Mouse (Mus musculus): ENCODE results near the gene Atg101. TPM values are rescaled to one million over a fixed set of nuclear protein-coding genes. Genes with fewer than 3 reads are reported as not detected.

Atg101 gene
- total RNA-seq (2021), result 10 to 100 TPM; 48.8 to 49.5 TPM

- DNase-seq, result peak; percentile 89 to 90
Measured at GRCm38 (mm10) chr15:101283911-101284750, at the start of gene Atg101. Gene Atg101 (plus strand): TSS chr15:101284272.

- no peak for DNase-seq
Measured at GRCm38 (mm10) chr15:101234611-101235341, 49.3 kb upstream of the Atg101 start.

- no peak for DNase-seq
Measured at GRCm38 (mm10) chr15:101235342-101235698, 48.8 kb upstream of the Atg101 start.

GRCm38 (mm10) chr15:101235728-101236327 is 48.2 kb upstream of the Atg101 start:
- peak in 1 of 2 experiments; percentile 63 for DNase-seq

DNA sequence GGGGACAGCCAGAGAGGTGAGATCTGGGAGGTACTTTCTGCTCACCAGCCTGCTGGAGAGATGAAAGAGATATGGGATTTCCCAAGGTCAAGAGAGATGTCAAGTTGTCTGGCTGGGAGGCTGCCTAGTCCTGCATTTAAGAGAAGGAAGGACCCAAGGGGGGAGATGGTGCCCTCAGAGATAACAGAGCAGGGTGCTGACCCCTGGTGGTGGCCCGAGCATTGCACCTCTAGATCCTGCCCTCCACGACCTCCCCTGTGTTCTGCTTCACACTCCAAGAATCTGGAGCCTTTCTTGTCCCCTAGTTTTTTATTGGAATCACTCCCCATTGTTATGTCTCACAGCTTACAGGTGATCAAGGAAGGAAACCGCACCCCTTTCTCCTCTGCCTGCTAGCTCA is 47.2 kb upstream of the Atg101 start:
- no peak for DNase-seq

DNA sequence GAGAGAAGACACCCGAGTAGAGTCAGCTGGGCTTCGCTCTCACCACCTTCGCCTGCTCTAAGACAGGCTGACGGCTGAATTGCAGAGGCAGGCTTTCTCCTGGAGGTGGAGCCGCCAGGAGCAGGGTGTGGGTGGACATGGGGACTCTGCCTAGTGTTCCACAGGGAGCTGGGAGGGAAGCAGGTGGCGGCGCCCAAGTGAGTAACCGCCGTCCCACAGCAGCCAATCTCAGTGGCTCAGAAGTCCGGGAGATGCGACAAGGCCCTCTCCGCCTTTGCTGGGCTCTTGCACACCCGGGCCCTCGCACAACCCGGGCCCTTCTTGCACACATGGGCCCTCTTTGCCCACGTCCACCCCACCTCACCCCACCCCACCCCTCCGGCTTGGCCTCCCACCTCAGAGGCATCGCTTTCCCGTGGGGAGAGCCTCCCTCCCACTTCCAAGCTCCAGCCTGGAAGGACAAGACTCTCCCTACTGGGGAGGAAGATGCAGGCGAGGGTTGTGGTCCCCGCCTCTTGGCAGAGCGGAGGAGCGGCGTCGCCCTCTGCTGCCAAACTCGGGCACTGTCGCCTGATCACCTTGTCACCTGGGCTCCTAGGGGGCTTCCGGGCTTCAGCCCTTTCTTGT is 45.1 kb upstream of the Atg101 start:
- DNase-seq, result no peak

- no peak for DNase-seq
Measured at GRCm38 (mm10) chr15:101239821-101240220, 44.3 kb upstream of the Atg101 start.

DNA sequence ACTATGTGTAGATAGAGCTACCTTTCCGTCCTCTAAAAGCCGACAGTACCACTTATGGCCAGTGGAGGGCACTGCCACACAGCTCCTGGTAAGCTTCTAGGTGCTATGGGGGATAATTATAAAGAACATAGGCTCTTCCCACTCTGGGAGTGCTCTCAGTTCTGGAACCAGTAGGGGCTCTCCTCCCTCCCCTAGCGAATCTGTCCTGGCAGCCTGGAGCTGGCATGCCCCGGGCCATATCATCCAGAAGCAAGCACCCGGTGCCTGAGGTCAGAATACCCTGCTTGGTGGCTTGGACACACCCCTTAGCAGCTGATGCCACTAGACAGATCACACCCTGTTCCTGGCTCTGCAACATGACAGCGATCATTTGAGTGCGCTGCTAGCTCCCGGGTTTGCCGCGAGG is 43.3 kb upstream of the Atg101 start:
- peak; percentile 84 to 88 for DNase-seq

DNA sequence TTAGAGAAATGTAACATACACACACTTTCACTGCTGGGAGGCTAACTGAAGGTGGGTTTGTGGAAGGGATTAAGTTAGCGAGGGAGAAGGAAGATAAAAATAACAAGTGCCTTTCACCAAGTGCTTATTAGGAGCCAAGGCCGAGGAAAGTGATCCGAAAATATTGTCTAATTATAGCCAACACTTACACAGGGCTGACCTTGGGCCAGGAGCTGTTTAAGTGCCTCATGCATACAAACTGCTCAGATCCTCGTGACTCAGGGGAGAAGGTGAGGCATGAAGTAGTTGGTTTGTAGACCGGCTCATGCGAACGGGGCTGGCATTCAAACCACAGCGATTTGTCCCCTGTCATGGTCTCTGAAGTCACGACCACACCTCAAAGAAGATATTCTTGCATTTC is 42.8 kb upstream of the Atg101 start:
- DNase-seq, result no peak

- no peak for DNase-seq
Measured at GRCm38 (mm10) chr15:101241853-101242252, 42.2 kb upstream of the Atg101 start.

- DNase-seq, result no peak
Measured at GRCm38 (mm10) chr15:101242645-101243044, 41.4 kb upstream of the Atg101 start.

GRCm38 (mm10) chr15:101244012-101244411 is 40.1 kb upstream of the Atg101 start:
- DNase-seq, result no peak

- peak; percentile 93 to 96 for DNase-seq
Measured at GRCm38 (mm10) chr15:101246231-101247154, 37.6 kb upstream of the Atg101 start.

GRCm38 (mm10) chr15:101247155-101247498 is 36.9 kb upstream of the Atg101 start:
- no peak for DNase-seq

DNA sequence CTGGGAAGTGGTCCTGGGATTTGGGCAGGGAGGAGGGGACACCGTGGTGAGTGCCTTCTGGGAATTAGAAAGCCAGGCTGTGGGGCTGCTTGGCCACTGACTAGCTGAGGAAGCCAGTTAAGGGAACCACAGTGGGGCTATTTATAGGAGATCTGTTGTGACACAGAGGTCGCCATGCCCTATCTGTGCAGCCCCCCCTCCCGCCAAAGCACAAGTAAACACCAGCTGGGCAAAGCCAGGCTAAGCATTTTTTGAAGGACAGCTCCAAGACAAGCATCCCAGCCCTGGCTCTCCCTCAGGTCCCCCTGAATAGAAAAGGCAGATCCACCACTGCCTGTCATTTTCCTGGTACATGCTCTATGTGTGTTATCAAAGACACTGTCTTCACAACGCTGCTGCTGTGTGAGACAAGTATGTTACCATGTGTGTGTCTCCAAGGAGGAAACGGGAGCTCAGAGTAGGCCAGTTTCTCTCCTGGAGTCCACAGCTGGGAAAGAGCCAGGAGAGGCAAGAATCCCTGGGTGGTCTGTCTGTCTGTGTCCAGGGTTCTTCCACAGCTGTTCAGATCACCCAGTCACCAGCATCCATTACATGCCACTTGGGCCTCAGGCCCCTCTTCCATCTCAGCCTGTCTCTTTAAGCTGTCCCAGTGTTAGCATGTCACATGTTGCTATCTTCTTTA is 35.9 kb upstream of the Atg101 start:
- DNase-seq, result no peak

DNA sequence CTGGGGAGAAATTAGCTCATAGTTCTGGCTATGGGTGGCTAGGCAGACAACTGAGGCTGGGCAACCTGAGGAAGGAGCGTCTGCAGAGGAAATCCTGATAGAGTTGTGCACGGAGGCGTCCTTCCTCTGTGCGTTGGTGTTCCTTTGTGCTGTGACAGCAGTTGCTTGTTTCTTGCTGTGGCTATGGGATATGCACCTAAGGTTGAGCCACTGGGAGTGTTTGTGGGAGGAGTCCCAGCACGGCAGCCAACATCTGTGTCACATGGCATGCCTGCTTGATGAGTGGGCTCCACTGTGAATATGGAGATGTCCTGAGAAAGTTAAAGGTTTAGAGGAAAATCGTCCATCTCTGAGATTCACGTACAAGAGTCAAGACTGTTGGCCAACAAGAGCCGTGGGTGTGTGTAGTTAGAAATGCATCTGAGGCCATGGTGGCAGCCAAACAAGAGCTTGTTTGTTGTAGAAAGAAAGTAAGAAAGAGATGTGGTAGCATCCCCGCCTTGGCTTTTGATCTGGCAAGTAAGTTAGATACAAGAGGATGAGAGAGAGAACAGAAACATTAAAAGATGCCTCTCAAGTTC is 33.8 kb upstream of the Atg101 start:
- DNase-seq, result no peak

DNA sequence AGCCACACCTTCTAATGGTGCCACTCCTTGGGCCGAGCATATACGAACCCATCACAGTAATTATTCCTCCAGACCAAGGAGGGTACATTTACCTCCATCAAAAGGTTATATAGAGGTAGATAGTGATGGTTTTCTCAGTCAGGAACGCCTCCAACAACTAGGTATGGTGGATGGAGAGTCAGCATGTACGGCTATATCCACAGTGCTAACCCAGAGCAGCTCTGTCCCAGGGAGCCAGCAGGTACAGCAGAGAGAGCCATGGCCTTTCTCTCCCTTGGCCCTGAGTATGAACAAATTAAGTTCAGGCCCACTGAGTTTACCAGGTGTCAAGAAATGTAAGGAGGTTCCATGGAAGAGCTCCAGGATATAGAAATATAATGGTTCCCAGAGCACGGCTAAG is 32.1 kb upstream of the Atg101 start:
- DNase-seq, result no peak

- no peak for DNase-seq
Measured at GRCm38 (mm10) chr15:101252614-101253013, 31.5 kb upstream of the Atg101 start.

DNA sequence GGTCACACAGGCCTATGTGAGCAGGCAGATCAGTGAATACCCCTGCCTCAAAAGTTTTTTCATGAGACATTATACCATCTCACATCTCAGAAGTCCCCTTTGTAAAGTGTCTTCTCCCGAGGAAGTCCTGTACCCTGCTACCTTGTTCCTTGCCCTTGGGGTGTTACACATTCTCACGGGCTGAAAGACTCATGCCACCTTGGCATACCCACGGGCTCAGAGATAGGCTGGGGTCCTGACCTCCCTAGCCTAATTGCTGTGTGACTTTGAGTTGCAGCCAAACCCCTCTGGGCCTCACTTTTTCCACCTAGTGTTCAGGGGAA is 30.5 kb upstream of the Atg101 start:
- DNase-seq, result no peak

GRCm38 (mm10) chr15:101253886-101254795 is 29.9 kb upstream of the Atg101 start, which contains the start of gene Nr4a1:
Gene Nr4a1 (plus strand): TSS chr15:101254269.
- DNase-seq, result peak; percentile 75 to 78

Data from layer of hippocampus, postnatal 36 days (tissue).